Mouse (Mus musculus) heart, embryonic 12.5 days (tissue): ENCODE measurements at regions not wholly inside any gene's neighbourhood (a gene's known extent, or its start where the extent isn't known, plus 50 kb on each side); places are given as distances from the start of the nearest gene placed in this dataset.

Source experiments
- ATAC-seq: fragments of 200-750 bp; cut with Nextera tagmentation; 2 replicates; pipeline ENCODE4 v1.8.0; 2017; ENCODE audit warnings: moderate TSS enrichment, moderate library complexity; ENCODE audit not compliant: insufficient number of reproducible peaks, low FRiP score
- H3K27ac ChIP-seq: fragments of 300-500 bp; sonication (generic); 2 replicates; pipeline ENCODE4 v1.5.1; 2016; ENCODE audit warnings: mild to moderate bottlenecking, moderate library complexity; ENCODE audit not compliant: poor library complexity, severe bottlenecking
- H3K27me3 ChIP-seq: fragments of 300-500 bp; sonication (generic); replicated peaks from 2 replicates; pipeline ENCODE4 v1.6.1; 2016; ENCODE audit warnings: mild to moderate bottlenecking, moderate library complexity
- H3K36me3 ChIP-seq: fragments of 300-500 bp; sonication (generic); 2 replicates; pipeline ENCODE4 v1.6.1; 2016; ENCODE audit warnings: mild to moderate bottlenecking, moderate library complexity
- H3K4me1 ChIP-seq: fragments of 300-500 bp; sonication (generic); replicated peaks from 2 replicates; pipeline ENCODE4 v1.6.1; 2016; ENCODE audit warnings: mild to moderate bottlenecking
- H3K4me2 ChIP-seq: fragments of 300-500 bp; sonication (generic); 2 replicates; pipeline ENCODE4 v1.6.1; 2016; ENCODE audit warnings: mild to moderate bottlenecking, moderate library complexity
- H3K4me3 ChIP-seq: fragments of 300-500 bp; sonication (generic); 2 replicates; pipeline ENCODE4 v1.5.1; 2016; ENCODE audit warnings: mild to moderate bottlenecking
- H3K9ac ChIP-seq: fragments of 300-500 bp; sonication (generic); 2 replicates; pipeline ENCODE4 v1.6.1; 2016; ENCODE audit warnings: mild to moderate bottlenecking, moderate library complexity
- H3K9me3 ChIP-seq: fragments of 300-500 bp; sonication (generic); replicated peaks from 2 replicates; pipeline ENCODE4 v1.6.1; 2016; ENCODE audit warnings: mild to moderate bottlenecking, moderate library complexity
- WGBS: fragments of 180-500 bp; shearing (Covaris S2); methylation state at CpG from one replicate; pipeline ENCODE4 v1.1.7; 2016; 5-methylcytosine and 5-hydroxymethylcytosine counted together

- H3K27ac ChIP-seq = no peak overlapping the region
- peaks cover 8% of the 10 kb centered on the region; the same call in 1 of the 2 replicates for H3K27me3 ChIP-seq
- WGBS = 39% methylated on average over 5 of the region's 5 CpGs
- H3K4me2 ChIP-seq = no peak overlapping the region
- H3K4me1 ChIP-seq = peaks cover 8% of the 10 kb centered on the region; the same call in 1 of the 2 replicates
- H3K9me3 ChIP-seq = no peaks in the 10 kb centered on the region
- no peak for ATAC-seq
- H3K4me3 ChIP-seq = no peak overlapping the region
- H3K9ac ChIP-seq = no peak overlapping the region
- no peaks in the 10 kb centered on the region for H3K36me3 ChIP-seq
Measured at GRCm38 (mm10) chr14:46562016-46562415, 171.5 kb upstream of the Bmp4 start.

GRCm38 (mm10) chr14:46553239-46553638, 162.8 kb upstream of the Bmp4 start:
- WGBS = 92% methylated on average over 2 of the region's 2 CpGs
- ATAC-seq = no peak
- no peaks in the 10 kb centered on the region for H3K36me3 ChIP-seq
- no peak overlapping the region for H3K27ac ChIP-seq
- no peak overlapping the region for H3K4me2 ChIP-seq
- no peaks in the 10 kb centered on the region for H3K4me1 ChIP-seq
- H3K27me3 ChIP-seq = peaks cover 5% of the 10 kb centered on the region; the same call in 1 of the 2 replicates
- H3K4me3 ChIP-seq = no peak overlapping the region
- H3K9ac ChIP-seq = no peak overlapping the region
- H3K9me3 ChIP-seq = no peaks in the 10 kb centered on the region

GRCm38 (mm10) chr14:46546146-46546545, 155.7 kb upstream of the Bmp4 start:
- no peaks in the 10 kb centered on the region for H3K4me1 ChIP-seq
- no peak overlapping the region for H3K4me2 ChIP-seq
- H3K9ac ChIP-seq = no peak overlapping the region
- H3K9me3 ChIP-seq = peaks cover 6% of the 10 kb centered on the region; the same call in 1 of the 2 replicates
- H3K4me3 ChIP-seq = no peak overlapping the region
- no peak for ATAC-seq
- 69% methylated on average over 6 of the region's 6 CpGs for WGBS
- H3K27me3 ChIP-seq = no peaks in the 10 kb centered on the region
- no peaks in the 10 kb centered on the region for H3K36me3 ChIP-seq
- no peak overlapping the region for H3K27ac ChIP-seq

- H3K4me2 ChIP-seq = no peak overlapping the region
- H3K27me3 ChIP-seq = no peaks in the 10 kb centered on the region
- no peak overlapping the region for H3K9ac ChIP-seq
- H3K36me3 ChIP-seq = no peaks in the 10 kb centered on the region
- no peaks in the 10 kb centered on the region for H3K4me1 ChIP-seq
- peaks cover 3% of the 10 kb centered on the region; the same call in 1 of the 2 replicates for H3K9me3 ChIP-seq
- H3K4me3 ChIP-seq = no peak overlapping the region
- peak; percentile 95 for ATAC-seq
- WGBS = 60% methylated on average over 6 of the region's 6 CpGs
- H3K27ac ChIP-seq = no peak overlapping the region
Measured at GRCm38 (mm10) chr14:46539466-46540187, 149.2 kb upstream of the Bmp4 start.

GRCm38 (mm10) chr14:46536002-46536762, 145.7 kb upstream of the Bmp4 start:
- H3K36me3 ChIP-seq = no peaks in the 10 kb centered on the region
- no peak overlapping the region for H3K27ac ChIP-seq
- H3K9ac ChIP-seq = no peak overlapping the region
- H3K4me1 ChIP-seq = no peaks in the 10 kb centered on the region
- no peaks in the 10 kb centered on the region for H3K9me3 ChIP-seq
- 47% methylated on average over 10 of the region's 10 CpGs for WGBS
- no peaks in the 10 kb centered on the region for H3K27me3 ChIP-seq
- ATAC-seq = no peak
- no peak overlapping the region for H3K4me3 ChIP-seq
- H3K4me2 ChIP-seq = no peak overlapping the region

- Histone ChIP-seq H3K27ac (no peak overlapping the region), H3K4me1 (no peaks in the 10 kb centered on the region), H3K4me2 (no peak overlapping the region), H3K9me3 (no peaks in the 10 kb centered on the region), H3K36me3 (no peaks in the 10 kb centered on the region), H3K4me3 (no peak overlapping the region), H3K9ac (no peak overlapping the region), H3K27me3 (no peaks in the 10 kb centered on the region)
- WGBS = 63% methylated on average over 1 of the region's 1 CpGs
- ATAC-seq = no peak
Measured at GRCm38 (mm10) chr14:46532697-46533096, 142.2 kb upstream of the Bmp4 start.

- H3K9me3 ChIP-seq = no peaks in the 10 kb centered on the region
- no peak overlapping the region for H3K9ac ChIP-seq
- 79% methylated on average over 6 of the region's 6 CpGs for WGBS
- no peaks in the 10 kb centered on the region for H3K27me3 ChIP-seq
- H3K4me2 ChIP-seq = no peak overlapping the region
- no peaks in the 10 kb centered on the region for H3K4me1 ChIP-seq
- H3K36me3 ChIP-seq = no peaks in the 10 kb centered on the region
- no peak for ATAC-seq
- no peak overlapping the region for H3K4me3 ChIP-seq
- H3K27ac ChIP-seq = no peak overlapping the region
Measured at GRCm38 (mm10) chr14:46530452-46530851, 140.0 kb upstream of the Bmp4 start.

- no peak for ATAC-seq
- H3K36me3 ChIP-seq = no peaks in the 10 kb centered on the region
- no peaks in the 10 kb centered on the region for H3K27me3 ChIP-seq
- no peaks in the 10 kb centered on the region for H3K9me3 ChIP-seq
- no peaks in the 10 kb centered on the region for H3K4me1 ChIP-seq
- no peak overlapping the region for H3K9ac ChIP-seq
- WGBS = 54% methylated on average over 5 of the region's 5 CpGs
- H3K4me2 ChIP-seq = no peak overlapping the region
- H3K4me3 ChIP-seq = no peak overlapping the region
- H3K27ac ChIP-seq = no peak overlapping the region
Measured at GRCm38 (mm10) chr14:46529086-46529715, 138.7 kb upstream of the Bmp4 start.

- Histone ChIP-seq H3K4me2 (no peak overlapping the region), H3K27ac (no peak overlapping the region), H3K27me3 (no peaks in the 10 kb centered on the region; the same call in 1 of the 2 replicates), H3K9me3 (no peaks in the 10 kb centered on the region), H3K36me3 (no peaks in the 10 kb centered on the region), H3K4me3 (no peak overlapping the region), H3K4me1 (no peaks in the 10 kb centered on the region), H3K9ac (no peak overlapping the region)
- no peak for ATAC-seq
- WGBS = 65% methylated on average over 4 of the region's 4 CpGs
Measured at GRCm38 (mm10) chr14:46517258-46517657, 126.8 kb upstream of the Bmp4 start.

- no peaks in the 10 kb centered on the region; the same call in 1 of the 2 replicates for H3K27me3 ChIP-seq
- no peaks in the 10 kb centered on the region for H3K4me1 ChIP-seq
- no peaks in the 10 kb centered on the region for H3K36me3 ChIP-seq
- H3K4me3 ChIP-seq = no peak overlapping the region
- no peaks in the 10 kb centered on the region for H3K9me3 ChIP-seq
- no peak overlapping the region for H3K4me2 ChIP-seq
- no peak overlapping the region for H3K9ac ChIP-seq
- no peak for ATAC-seq
- no peak overlapping the region for H3K27ac ChIP-seq
- WGBS = 81% methylated on average over 3 of the region's 3 CpGs
Measured at GRCm38 (mm10) chr14:46516285-46516684, 125.8 kb upstream of the Bmp4 start.

GRCm38 (mm10) chr14:46514262-46514932, 123.9 kb upstream of the Bmp4 start:
- no peak overlapping the region for H3K4me3 ChIP-seq
- ATAC-seq = no peak
- WGBS = 80% methylated on average over 4 of the region's 4 CpGs

More at GRCm38 (mm10) chr14:46514262-46514932, 123.9 kb upstream of the Bmp4 start:
- no peaks in the 10 kb centered on the region; the same call in 1 of the 2 replicates for H3K27me3 ChIP-seq
- H3K36me3 ChIP-seq = no peaks in the 10 kb centered on the region
- no peaks in the 10 kb centered on the region for H3K4me1 ChIP-seq
- no peak overlapping the region for H3K9ac ChIP-seq
- H3K27ac ChIP-seq = no peak overlapping the region
- H3K9me3 ChIP-seq = no peaks in the 10 kb centered on the region
- H3K4me2 ChIP-seq = no peak overlapping the region
